Mouse (Mus musculus): ENCODE data around the gene Olfr1076.
"Not testable (repeated sequence)": the region's sequence is repeated elsewhere in the genome, so short reads cannot be mapped to it uniquely, and the experiment has no call there.

Olfr1076 gene

DNA sequence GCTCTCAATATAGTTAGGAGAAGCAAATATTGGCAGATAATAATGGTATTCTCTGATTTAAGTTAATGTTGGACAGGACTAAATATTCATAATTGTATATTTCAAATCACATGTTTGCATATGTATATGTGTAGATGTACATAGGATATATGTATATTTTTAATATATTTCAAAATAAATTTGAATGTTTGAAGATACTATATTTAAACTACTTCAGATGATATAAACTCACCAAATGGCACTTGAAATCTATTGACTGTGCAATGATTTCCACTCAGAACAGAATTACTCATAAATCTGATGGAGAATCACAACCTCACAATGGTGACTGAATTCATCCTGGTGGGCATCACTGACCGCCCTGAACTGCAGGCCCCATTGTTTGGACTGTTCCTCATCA, at the start of gene Olfr1076:
Olfr1076 (plus strand) TSS at position 301 of the 400 bp plus-strand sequence.
- no peak for DNase-seq (ENCODE audit: low read depth, low spot score)

DNA sequence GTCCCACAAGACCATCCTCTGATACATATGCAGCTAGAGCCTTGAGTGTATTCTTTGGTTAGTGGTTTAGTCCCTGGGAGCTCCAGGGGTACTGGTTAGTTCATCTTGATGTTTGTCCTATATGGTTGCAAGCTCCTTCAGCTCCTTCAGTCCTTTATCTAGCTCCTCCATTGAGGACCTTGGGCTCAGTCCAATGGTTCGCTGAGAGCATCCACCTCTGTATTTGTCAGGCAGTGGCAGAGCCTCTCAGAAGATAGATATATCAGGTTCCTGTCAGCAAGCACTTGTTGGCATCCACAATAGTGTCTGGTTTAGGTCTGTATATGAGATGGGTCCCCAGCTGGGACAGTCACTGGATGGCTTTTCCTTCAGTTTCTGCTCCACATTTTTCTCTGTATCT, 47.8 kb upstream of the Olfr1076 start:
- DNase-seq (ENCODE audit: low read depth, low spot score): no peak

DNA sequence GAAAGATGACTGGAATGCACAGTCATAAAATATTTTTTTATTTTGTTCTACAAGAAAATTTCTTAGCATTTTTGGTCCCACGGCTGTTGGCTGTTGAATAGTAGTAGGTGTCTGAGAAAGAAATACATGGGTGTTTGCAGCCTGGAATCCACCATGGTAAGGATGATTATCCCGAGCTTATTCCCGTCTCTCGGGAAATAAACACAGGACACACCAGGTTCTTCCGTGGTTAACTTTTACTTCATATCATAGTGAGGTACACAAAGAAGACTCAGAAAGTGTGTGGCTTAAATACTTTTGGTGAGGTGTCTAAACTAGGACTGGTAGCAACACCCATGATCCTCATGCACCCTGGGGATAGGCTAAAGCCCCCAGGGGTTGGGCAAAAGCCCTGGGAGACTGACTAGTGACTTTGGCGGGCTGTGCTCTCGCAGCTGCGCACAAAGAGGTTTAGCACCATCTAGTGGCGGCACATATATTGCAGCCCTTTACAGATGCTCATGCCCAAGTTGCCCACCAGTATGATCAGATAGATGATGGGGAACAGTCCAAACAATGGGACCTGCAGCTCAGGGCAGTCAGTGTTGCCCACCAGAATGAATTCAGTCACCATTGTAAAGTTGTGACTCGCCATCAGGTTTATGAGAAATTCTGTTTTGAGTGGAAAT, 43.7 kb upstream of the Olfr1076 start:
- peak; percentile 9 for DNase-seq (ENCODE audit: low read depth, low spot score)

DNA sequence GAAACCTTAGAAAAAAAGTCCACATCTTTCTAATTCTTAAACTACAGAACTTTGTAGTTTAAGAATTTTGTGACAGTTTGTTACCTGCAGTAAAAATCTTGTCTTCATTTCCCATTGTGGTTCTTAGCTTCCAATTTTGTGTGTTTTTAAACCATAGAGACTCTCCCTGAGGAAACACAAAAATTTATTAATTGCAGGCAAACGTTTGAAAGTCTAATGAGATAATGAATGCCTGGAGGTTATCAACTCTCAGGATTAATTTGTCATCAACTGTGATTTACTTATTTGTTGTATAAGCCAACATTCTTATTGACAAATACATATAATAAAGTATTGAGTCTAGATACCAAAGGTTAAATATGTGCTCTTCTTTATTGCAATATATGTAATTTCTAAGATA, 21.0 kb upstream of the Olfr1076 start, which contains the start of gene Olfr228:
Olfr228 (minus strand) TSS at position 101 of the 400 bp plus-strand sequence.
- no peak for DNase-seq (ENCODE audit: low read depth, low spot score)

DNA sequence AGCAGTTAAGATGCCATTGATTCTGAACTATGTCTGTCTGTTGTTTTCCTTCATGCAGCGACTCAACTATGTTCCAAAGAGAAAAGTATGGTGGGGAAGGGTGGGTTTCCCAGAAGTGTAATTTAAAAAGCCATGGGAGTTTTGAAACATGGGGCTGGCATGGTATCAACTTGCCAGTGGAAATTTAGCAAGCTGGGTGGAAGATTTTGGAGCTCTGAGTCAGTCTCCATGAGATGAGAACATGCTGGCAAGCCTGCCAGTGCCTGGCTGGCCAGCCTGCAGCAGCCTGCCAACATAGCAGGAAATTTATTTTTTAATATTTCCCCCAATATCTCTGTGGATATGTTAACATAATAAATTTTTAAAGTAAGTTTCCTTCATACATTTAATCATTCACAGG, 22.7 kb downstream of the Olfr1076 start:
- no peak for DNase-seq (ENCODE audit: low read depth, low spot score)

DNA sequence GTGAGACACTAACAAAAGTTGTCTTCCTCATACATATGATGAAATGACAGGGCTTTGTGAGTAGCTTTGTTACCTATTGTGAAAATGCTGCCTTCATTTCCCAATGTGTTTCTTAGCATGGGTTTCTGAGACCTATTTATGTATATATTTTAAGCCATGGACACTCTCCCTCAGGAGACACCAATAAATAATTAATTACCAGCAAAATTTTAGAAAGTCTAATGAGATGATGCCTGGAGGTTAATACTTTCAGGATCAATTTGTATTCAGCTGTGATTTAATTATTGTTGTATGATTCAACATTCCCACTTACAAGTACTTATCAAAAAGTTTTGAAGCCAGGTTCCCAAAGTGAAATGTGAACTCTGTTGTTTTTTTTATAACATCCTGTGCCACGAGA, 34.1 kb downstream of the Olfr1076 start, which contains the start of gene Olfr1079:
Olfr1079 (minus strand) TSS at position 101 of the 400 bp plus-strand sequence.
- DNase-seq (ENCODE audit: low read depth, low spot score): no peak

DNA sequence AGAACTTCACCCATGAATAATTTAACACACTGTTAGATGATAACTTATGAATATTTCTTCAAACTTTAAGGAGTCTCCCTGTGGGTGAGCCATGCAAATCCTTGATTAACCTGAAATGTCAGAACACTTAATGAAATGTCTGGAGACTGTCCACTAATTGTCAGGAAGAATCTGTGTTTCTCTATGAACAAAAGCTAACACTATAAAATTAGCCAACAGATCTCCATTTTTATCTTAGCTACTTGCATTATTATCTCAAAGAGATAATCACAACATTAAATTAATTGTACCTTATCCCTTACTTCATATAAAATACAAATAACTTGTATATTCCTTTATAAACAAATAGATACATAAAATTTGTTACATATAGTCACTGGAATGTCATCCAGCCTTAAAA, 49.9 kb downstream of the Olfr1076 start, which contains the start of gene Olfr1080:
Olfr1080 (minus strand) TSS at position 101 of the 400 bp plus-strand sequence.
- DNase-seq (ENCODE audit: low read depth, low spot score): not testable (repeated sequence)
